Mouse (Mus musculus): Measurements from ENCODE around the gene Kank1.

The Kank1 gene

DNA sequence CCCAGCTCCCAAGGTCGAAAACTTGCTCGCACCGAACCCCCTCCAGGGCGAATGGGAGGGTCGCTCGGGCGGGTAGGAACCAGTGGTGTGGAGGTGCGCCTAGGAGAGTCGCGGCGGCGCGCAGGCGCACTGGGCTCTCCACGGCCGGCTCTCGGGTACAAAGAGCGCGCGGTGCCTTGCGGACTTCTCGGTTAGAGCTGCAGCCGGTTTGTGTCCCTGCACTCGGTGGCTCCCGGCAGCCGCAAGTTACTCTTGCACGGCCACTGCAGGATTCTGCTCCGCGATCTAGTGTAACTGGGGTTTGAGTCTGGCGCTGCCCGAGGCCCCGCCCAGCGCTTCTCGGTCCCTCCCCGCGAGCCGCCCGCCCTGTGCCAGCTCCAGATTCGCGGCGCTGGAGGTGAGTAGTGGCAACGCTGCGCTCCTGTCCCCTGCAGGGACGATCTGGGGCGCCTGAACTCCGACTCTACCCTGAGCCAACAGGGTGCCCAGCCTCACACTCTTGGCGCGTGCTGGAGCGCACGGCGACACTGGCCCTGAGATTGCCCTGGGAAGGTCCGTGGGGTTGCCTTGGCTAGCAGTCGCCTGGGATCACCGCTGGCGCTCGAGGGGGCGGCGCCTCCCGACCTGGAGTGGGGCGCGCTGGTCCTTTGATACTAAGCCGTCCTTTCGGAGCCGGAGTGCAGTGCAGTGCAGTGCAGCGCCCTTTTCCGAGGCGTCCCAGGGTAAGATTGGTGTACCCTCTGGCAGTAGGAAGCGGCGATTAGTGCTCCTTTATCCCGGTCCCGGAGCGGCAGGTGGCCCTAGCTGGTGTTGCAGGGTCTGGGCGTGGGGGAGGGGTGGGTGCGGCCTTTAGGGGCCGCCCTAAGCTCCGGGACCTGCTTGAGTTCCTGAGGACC is at the start of gene Kank1:
Gene Kank1 (plus strand): TSS at position 380 of the 896 bp plus-strand sequence.
- DNase-seq (ENCODE audit: low spot score in 2 of 2) = peak; percentile 15 to 48

DNA sequence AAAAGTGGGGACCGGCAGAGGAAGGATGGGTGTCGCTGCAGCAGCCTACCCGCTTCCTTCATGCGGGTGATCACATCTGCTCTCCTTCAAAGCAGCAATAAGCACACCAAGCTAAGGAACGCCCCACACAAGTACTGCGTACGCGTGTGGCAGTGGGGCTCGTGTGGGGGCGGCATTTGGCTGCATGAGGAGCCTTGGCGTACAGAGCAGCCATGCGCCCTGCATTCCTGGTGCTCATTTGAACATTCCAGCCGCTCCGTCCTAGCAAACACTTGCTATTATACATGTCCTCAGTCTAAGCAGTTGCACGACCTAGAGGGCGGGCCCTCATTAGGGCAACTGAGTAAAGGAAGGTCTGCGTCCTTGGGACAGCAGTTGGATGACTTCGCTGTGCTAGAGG is 49.1 kb upstream of the Kank1 start:
- DNase-seq (ENCODE audit: low spot score in 2 of 2) = no peak

DNA sequence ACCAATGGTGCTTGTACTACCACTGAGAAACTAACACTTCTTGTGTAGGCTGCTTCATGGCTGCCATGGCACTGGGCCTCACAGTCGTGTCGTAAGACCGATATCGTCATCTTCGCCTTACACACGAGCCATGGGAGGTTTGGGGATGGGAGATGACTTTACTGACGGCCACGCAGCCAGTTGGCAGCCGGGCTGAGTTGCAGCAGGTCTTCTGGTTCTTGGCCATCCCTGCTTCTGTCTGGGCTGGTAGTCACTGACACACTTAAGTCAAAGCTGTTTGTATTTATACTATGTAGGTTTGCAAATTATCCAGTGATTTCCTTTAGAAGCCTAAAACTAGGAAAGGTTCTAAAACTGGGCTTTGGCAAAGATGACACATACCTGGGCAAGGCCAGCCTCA is 43.0 kb upstream of the Kank1 start:
- no peak for DNase-seq (ENCODE audit: low spot score in 2 of 2)

DNA sequence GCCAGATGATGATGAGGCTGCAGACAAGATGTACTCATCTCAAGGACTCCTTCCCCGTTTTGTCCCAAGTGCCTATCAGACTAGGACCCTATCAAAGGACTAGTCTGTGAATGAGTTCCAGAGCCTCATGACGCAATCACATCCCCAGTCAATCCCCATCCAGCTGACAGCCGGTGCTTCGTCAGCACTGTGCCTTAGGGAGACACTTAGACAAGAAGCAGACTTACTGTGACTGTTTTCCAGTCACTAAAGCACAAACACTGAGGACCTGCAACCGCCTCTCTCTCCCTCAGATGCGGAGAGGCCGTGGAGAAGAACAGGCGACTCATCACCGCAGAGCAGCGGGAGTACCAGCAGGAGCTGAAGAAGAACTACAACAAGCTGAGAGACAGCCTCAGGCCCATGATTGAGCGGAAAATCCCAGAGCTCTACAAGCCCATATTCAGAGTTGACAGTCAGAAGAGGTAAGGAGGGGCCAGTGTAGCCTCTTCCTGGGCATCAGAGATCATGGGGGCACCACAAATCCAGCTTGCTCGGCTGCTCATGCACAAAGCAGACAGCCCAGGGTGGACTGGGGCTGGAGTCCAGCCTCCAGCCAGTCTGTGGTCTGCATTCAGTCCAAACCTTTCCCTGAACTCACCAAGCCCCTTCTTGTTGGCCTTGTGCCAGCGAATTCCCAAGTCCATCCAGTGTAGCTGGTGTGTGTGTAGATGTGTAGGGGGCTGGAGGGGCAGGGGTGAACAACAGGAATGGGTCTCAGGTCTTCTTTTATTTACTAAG is 36.5 kb upstream of the Kank1 start:
- DNase-seq (ENCODE audit: low spot score in 2 of 2) = no peak

DNA sequence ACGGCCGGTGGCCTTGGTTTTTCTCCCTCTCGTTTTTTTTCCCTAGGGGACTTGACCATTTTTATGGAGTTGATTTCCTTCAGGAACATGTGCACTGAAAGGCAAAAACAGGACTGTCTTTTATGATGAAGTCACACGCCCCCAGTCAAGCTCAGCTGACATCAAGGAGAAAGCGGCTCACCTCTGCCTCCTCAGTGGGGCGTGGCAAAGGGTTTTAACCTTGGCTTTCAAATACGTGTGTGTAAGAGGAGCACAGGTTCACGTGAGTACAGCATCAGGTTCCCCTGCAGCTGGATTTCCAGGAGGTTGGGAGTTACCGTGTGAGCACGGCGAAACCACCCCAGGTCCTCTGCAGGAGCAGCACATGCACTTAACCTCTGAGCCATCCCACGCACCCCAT is 33.7 kb upstream of the Kank1 start:
- DNase-seq (ENCODE audit: low spot score in 2 of 2) = no peak

DNA sequence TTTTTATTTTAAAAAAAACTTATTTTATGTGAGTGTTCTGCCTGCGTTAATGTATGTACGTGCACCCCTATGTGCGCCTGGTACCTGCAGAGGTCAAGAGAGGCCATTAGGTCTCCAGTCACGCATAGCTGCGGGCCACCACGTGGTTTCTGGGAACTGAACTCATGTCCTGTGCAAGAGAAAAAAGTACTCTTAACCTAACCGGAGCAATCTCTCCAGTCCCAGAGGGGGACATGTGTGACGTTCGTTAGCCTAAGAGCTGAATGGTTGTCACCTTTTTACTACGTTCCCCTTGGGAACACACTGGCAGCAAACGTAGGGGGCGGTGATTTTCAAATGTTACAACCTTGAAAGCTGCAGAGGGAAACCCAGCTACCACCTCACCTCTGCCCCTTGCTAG is 29.8 kb upstream of the Kank1 start:
- DNase-seq (ENCODE audit: low spot score in 2 of 2) = no peak

DNA sequence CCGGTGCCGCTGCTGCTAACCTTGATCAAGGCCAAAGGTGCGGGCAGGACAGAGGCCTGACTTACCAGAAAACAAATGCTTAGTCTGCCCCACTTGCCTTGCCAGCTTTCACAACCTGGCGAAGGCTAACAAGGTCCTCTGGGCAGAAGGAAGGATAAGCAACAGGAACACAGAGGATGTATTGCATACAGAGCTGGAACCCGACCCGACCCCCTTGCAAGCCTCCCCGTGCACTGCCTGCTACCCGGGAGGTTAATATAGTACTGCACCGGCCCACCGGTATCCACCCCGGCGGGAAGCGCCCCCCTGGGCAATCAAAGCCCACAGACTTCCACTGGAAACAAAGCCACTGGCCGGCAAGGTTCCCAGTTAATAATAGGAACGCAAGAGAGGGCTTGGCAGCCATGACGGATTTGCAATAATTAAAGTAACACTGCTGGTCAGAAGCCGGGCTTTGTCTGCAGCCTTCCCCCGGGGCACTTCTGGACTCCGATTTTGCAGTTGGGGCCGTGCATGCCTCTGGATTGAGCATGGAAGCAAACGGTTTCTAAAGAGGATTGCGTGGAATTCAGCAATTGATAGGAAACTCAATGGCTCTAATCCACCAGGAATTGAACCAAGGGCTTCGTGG is 28.9 kb upstream of the Kank1 start:
- DNase-seq (ENCODE audit: low spot score in 2 of 2) = no peak

DNA sequence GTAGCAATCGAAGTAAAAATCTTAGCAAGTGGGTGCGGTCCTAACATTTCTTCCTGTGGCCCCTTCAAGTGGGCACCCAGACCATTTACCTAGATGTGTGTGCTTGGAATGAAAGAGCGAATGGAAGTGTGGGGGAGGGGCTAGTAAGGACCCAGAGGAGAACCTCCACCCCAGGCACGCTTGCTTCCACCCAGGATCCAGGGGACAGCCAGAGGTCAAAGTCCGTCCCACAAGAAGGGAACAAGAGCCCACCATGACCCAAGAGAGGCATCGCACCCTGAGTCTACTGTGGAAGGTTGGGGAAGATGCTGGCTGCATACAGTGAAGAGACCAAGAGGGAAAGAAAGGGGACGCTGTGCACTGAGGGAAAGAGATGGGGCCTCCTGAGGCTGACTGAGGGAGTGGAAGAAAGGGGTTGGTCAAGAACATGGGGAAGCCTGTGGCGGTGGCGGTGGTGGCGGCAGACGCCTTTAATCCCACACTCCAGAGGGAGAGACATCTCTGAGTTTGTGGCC is 28.1 kb upstream of the Kank1 start:
- no peak for DNase-seq (ENCODE audit: low spot score in 2 of 2)

DNA sequence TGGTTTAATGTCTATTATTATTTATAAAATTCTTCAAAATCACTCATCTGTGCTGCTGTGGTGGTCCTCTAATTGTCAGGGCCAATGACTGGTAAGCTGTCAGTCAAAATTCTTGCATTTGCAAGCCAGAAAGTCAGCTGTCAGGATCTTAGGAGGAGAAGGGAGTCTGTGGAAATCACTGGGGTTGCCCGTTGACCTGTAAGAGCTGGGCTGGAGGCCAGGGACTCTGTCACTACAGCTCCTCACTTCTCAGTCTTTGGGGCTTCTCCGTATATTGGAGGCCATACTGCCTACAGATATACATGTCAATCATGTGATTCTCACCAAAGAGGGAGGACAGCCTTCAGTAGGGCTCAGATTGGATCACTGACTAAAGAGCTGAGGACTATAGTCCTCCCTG is 16.2 kb upstream of the Kank1 start:
- DNase-seq (ENCODE audit: low spot score in 2 of 2) = no peak

DNA sequence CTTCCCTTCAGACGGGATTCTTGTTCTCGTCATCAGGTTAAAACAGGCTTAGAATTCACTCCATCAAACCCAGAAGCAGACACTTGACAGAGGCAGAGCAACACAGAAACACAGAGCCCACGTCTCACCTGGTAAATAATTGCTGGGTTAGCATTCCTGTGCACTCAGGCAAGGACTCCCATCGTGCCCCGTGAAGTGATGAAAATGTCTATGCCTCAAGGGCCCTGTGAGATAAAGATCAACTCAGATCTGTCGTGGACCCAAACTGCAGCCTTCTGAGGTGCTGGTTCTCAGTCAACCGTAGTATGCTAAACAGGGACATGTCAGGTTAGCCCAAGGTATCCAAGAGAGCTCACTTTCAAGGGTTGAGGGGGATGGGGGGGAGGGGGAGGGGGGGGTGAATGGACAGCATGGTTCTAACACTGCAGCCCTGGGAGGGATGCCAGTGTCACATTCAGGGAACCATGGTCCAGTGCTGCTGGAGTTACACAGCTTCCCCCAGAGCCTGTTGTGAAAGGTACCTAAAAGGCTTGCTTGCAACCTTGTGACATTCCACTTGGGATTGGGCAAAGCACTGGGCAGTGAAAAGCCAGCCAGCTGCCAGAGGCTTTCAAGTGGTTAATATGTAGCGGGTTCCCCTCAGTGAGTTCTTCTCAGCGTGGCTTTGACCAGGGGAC is 14.7 kb upstream of the Kank1 start:
- no peak for DNase-seq (ENCODE audit: low spot score in 2 of 2)

DNA sequence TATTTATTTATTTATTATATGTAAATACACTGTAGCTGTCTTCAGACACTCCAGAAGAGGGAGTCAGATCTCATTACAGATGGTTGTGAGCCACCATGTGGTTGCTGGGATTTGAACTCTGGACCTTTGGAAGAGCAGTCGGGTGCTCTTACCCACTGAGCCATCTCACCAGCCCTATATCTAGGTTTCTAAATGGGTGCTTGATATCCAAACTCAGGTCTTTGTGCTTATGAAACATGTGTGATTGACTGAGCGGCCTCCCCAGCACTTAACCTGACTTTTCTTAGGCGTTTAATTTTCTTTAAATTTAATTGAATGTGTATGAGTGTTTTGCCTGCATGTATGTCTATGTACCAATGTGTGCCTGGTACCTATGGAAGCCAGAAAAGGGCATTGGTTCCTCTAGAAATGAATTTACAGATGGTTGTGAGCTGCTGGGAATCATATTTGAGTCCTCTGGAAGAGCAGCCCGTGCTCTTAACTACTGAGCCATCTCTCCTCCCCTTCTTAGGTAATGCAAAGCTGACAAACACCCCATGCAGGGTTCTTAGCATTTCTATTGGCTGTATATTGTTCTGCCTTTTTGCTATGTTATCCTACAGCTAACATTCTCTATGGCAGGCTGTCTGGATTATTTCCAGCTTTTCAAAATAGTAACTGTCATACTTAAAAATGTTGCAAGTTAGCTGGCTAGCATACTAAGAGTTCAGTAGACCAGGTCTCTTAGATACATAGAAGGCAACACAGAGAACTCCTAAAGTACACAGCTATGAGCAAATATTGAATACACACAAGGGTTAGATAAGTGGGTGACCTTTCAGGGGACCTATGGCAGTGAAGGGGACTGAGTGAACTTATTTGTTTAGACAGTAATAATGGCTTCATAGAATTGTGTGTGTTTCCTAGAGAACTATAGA is 6.5 kb upstream of the Kank1 start:
- DNase-seq (ENCODE audit: low spot score in 2 of 2) = no peak

DNA sequence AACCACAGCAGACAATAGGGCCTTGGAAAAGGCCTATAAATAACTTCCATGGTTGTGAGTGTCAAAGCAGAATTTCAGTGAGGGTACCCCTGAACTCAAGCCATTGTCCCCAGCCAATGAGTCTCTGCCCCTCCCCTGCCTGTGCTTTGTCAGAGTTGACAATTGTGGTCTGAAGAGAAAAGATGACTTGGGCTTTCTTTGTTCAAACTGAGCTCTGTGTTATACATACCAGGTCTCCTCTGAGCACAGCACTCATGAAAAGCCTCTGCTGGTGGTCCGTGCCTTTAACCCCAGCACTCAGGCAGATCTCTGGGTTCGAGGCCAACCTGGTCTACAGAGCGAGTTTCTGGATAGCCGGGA is 5.8 kb upstream of the Kank1 start:
- no peak for DNase-seq (ENCODE audit: low spot score in 2 of 2)

DNA sequence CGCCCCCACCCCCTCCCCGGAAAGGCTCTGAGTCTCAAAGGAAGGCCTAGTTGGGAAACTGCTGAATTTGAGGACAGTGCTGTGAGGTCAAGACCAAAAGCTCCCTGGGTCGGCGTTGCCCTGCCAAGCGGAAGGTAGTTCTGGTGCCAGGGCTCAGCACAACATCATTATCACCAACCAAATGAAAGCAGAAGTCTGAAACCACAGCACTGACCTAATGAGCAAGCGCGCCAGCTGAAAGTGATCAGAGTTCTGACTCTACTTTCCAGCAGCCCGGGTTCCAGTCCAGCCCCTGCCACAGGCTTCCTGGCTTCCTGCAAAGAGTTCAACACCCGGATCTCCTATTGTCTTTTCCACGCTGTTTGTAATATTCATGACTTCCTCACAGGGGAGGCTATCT is 4.7 kb upstream of the Kank1 start:
- DNase-seq (ENCODE audit: low spot score in 2 of 2) = no peak

DNA sequence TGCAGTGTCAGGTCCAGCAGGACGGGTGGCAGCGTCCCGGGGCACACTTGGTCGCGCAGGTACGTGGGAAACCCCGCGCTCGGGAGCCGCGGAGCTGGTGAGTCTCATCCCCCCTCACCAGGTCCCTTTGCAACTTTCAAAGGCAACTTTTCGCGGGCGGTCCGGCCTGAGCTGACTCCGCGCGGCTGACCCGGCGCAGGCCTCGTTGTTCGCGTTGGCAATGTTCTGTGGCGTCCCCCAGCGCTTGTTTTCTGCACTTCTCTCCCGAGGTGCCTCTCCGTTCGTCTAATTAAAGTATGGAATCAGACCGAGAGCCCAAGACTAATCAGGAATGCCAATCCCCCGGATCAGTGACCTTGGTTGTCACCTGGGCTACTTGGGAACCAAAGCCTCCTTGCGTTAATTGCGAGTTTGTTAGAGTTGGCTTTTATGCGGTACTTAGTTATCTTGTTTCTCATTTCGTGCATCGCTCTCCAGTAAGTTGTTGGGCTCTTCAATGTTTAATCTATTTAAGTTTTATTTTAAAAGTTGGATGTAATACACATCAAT is 791 bp downstream of the Kank1 start:
- peak; percentile 6 to 16 for DNase-seq (ENCODE audit: low spot score in 2 of 2)

DNA sequence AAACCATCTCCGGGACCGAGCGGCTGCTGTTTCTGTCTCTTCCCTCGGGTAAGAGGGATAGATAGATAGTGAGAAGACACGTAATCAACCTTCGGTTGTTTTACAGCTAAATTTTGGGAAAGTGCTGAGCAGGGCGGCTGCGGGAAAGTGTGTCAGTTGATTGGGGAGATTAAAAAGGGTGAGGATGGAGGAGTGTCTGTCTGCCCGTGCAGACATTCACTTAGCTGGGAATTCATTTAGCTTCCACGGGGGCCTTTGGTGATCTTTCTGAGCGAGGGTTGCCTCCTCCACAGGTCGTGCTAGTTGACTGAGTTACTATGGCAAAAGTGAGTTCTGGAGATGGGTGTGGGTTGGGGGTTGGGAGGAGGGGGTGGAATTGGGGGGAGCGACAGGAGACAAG is 1.3 kb downstream of the Kank1 start:
- DNase-seq (ENCODE audit: low spot score in 2 of 2) = no peak

DNA sequence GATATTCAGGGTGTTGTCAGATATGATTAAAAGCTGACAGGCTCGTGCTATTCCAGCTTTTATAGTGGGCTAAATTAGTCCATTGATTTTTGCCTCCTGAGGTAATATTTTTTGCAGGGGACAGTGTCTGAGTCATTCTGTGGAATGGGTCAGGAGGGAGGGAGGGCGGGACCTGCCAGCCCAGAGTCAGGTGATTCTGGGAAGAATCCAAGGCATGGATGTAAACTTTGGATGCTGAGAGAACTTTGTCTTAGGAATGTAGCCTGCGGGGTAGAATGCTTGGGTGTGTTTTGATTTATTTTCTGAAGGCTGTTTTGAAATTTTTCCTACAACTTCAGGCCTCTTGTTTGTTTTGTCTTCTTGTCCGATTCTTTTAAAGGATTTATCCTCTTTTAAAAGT is 6.8 kb downstream of the Kank1 start:
- DNase-seq (ENCODE audit: low spot score in 2 of 2) = no peak

DNA sequence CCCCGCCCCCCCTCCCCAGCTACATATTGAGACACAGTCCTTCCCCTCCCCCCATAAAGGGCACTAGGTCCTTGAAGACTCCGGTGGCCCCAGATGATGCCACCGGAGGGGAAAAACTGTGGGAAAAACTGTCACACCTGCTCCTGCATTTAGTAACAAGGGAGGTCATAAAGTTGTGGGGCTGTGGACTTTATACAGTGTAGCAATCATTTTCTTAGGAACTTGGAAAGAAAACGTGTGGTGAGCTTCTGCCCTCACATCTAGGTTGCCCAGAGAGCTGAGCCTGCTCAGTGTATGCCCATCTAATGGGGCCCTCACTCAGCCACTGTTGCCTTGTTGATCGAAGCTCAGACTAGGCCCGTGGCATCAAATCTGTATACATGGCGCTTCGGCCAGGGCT is 9.3 kb downstream of the Kank1 start:
- no peak for DNase-seq (ENCODE audit: low spot score in 2 of 2)

DNA sequence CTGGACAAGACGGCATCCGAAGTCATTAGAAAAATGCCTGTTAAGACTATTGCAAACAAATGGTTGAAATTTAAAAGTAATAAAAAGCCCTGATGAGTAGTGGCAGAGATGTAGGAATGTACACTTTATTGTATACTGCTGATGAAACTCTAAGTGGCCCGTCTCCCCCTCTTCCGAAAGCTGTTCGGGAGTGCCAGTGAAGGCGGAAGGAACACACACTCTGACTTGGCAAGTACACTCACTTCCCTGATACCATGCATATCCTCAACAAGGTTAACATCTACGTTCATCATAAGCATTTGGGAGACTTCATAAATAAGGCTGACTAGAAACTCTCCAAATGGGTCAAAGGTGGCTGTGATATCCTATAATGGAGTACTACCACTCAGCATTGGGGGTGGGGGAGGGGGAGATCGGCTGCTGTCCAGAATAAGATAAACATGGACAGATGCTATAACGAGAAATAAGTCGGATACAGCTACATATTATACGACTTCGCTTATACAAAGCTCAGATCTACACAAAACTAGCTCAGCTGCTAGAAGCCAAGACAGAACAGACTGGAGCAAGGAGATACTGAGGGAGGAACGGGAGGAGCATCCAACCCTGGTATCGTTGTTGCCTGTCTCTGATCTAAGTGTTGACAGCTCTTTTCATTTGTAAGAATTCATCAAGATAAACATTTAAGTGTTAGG is 11.2 kb downstream of the Kank1 start:
- no peak for DNase-seq (ENCODE audit: low spot score in 2 of 2)

DNA sequence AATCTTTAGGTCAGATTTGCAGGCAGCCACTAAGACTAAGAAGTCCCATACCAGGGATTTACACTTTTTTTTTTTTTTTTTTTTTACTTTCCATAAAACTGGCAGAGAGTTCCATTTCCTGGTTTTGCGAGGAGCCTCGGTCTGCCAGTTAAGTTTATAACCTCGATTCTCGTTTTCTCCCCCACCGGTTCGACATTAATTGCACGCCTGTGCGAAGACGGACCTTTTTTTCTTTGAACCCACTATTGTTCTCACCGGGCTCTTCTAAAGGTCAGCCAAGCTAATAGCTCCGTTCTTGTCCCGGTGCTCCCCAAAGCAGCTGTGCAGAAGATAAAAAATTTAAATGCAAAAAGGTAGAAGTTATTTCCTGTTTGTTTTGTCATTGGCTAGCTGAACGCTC is 12.5 kb downstream of the Kank1 start:
- DNase-seq (ENCODE audit: low spot score in 2 of 2) = no peak

DNA sequence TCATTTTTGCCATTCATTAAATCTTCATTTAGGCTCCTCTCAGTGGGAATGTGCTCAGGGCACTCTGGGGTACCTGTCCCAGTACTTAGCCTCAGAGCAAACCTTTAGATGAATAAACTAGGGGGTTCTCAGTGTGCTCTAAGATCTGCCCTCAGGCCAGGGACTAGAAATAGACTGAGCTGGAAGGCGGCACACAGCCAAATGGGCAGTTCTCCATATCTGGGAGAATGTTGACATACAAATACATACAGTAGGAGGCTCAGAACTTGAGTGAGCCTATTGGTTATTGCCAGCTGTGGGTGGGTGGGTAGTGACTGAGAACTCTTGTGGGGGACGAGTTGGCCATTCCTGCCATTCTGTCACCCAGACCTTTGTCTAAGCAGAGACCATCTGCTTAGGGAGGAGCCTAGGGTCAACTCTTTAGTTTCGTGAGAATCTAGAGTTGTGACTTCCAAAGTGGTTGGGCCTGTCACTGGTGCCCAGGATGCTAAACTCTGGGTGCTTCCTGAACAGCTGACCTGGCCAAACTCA is 14.9 kb downstream of the Kank1 start:
- DNase-seq (ENCODE audit: low spot score in 2 of 2) = no peak
